Mouse (Mus musculus): Measurements from ENCODE around the gene Fars2.

The Fars2 gene

DNA sequence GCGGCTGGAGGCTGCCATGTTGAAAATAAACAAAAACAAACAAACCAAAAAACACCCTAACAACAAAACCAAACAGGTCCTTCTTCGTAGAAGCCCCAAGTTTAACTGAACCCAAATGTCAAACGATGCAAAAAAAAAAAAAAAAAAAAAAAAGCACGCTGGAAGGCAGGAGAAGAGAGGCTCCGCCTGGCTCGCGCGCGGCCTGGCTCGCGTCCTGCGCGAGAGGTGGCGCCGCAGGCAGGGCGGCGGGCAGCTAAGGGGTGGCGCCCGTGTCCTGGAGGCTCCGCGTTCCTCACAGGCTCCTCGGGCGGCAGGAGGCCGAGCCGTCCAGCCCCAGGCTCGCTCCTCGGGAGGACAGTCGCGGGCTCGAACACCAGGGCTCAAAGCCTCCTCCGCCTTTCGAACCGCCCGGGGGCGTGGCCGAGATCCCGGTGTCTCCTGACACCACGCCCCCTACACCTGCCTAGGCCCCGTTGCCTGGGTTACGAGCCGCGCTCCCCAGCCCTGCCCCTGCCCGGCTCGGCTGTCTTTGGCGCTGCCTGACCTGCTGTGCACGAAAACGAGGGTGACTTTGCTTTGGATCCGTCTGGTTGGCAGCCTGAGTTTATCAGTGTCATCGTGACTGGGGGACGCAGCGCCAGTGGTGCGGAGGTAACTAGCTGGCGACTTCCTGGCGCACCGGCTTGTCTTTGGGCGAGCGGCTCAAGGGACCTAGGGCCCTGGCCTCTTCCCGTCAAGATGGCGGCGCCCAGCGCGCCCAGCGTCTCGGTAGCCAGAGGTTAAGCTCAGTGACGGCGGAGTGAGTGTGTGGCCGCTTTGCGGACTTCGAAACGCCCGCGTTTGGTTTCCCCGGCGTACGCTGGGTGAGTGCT lies at the start of gene Fars2, which contains the start of gene Lyrm4:
Fars2 (plus strand) TSS at position 270 of the 872 bp plus-strand sequence.
Lyrm4 (minus strand) TSS at position 384 of the 872 bp plus-strand sequence.
- peak; percentile 97 for DNase-seq (ENCODE audit: low spot score)

DNA sequence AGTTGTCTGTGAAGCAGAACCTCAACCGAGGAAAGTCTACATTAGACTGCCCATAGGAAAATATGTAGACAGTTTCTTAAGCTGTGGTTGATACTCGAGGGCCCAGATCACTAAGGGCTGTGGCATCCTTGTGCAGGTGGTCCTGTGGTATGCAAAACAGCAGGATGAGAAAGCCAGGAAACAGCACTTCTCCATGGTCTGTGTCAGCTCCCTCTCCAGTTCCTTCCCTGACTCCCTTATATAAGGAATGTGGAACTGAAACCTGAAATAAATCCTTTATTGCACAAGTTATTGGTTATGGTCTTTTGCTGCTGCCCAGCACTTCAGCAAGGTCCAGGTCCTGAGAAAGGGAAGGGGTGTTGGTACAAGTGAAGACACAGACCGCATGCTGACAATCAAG lies 42.7 kb upstream of the Fars2 start:
- no peak for DNase-seq (ENCODE audit: low spot score)

DNA sequence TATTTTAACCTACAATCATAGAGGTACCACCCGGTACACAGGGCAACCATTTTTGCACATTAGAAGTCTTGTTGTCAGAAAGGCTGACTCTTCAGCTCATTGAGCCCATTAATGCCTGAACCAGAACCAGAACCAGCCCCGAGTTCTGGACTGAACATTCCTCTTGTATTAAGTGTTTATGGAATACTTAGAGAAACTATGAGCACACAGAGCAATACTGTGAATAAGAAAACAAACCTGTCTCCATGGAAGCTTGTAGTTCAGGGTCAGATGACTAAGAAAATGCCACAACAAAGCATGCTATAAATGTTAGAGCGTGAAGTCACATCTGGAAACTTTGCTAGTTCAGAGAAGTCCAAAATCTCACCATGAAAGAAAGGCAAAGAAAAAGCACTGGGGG lies 35.6 kb upstream of the Fars2 start:
- no peak for DNase-seq (ENCODE audit: low spot score)

DNA sequence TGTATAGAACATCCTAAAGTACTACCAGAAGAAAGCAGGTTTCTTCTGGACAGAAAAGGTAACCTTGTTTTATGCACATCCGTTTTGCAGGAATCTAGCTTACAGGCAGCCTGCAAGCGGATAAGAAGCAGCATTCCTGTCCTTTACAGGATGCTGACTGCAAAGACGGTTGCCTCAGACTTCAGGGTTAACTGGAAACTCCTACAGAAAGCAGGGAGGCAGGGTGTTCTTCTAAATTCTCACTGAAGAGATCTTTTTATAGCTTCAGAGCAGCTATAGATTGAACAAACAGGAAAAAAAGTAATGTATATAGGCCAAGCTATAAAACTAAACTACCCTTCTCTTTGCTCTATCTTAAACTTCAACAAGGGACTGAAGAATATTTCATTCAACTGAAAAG lies 32.5 kb upstream of the Fars2 start:
- DNase-seq (ENCODE audit: low spot score) = no peak

DNA sequence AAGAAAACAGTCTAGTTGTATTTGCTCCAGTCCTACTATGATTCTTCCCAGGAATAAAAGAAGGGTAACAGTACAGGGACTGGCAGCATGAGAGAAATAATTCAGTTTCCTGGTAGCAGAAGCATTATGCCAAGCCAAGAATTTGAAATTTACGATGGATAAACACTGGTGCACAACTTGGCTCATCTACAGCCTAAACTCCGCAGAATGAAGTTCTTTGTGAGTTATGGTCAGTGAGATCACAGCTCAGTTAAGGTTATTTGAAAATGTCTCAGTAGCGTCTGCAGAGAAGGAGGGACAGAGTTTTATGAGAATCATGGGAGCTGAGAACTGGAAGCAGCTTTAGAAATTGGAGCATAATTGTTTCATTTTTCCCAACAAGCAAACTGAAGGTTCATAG lies 31.2 kb upstream of the Fars2 start:
- no peak for DNase-seq (ENCODE audit: low spot score)

DNA sequence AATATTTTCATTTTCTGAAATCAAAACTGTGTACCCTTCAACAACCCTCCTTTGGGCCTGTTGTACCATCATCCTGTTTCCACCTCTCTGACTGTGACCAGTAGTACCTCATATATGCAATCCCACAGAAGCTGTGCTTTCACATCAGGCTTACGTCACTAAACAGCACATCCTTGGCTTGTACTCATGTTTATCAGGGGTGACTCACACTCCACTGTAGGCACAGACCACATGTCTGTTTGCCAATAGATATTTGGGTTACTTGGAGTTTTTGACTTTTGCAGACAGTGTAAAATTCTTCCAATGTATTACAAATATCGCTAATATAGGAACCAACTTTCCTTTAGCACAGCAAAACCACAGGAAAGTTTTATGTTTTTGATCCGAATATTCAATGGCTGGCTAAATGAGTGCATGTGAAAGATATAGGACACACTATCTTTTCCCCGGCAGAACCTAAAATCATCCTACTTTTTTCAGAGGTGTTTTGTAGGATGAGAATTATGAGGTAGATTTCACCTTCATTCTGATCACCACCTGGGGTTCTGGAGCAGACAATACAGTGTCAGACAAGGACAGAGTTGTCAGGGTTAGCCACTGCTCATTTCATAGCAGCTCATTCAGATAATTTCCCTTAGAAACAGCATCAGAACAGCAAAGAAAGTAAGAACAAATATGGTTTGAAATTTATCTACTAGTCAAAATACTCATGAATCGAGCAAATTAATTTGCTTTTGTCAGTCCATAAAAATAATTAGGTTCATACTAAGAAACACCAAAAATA lies 30.4 kb upstream of the Fars2 start:
- DNase-seq (ENCODE audit: low spot score) = no peak

DNA sequence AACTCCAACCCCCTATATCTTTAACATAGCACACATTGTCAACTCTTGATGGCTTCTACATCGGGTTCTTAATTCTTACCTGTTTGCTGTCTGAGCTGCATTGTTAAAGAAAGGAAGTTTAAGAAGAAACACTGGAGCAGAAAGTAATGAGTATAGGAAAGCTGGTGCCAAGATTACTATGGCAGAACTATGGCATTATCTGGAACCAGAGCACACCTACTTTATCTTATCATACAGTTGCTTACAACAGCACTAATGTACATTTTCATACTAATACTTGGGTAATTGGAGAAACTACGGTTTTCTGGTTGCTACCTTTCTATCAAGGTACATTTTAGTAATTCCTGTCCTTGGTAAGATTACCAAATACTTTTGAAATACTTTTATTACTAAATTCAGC lies 29.8 kb upstream of the Fars2 start:
- DNase-seq (ENCODE audit: low spot score) = no peak

DNA sequence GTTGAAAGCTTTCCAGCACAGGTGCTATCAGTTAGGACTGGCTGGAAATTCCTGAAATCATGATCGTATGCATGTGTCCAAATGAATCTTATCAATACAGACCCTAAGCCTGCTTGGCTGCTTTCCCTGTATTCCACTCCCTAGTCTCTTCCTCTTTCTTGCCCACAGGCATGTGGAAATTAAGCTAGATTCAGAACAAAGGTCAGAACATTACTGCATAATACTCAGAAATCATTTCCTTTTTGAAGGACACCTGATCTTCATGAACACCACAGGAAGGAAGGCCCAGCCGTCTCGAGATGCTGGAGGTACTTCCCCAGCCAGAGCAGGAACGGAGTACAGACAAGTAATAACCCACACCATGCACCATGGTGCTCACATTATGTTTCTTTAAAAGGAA lies 29.0 kb upstream of the Fars2 start:
- no peak for DNase-seq (ENCODE audit: low spot score)

DNA sequence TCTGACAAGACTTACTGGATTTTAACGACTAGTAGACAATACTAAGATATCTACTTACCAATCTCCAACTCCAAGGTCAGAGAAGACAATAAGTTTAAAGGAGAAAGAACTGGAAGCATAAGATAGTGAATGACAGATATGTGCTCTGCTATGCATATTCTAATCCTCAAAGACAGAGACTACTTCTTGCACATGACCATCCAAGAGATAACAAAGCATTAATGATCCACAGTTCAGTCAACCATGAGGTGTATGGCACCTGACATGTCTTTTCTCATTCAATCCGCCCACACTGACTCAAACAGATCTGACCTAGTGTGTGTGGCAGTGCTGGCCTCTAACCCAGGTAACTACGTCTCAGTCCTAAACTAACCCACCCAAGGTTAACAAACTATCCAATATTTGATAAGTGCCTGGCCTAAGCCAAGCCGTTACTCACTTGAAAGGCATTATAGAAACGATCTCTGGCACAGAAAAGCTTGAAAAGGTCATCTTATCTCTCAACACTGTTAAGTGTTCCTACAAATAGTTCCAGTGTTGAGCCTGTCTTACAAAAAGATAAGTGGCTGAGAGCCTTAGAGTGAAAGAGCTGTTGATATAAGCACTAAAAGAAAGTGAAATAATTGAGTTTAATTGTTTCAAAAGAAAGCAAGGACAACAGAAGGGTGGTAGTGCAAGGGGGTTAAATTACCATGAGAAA lies 20.4 kb upstream of the Fars2 start:
- no peak for DNase-seq (ENCODE audit: low spot score)

DNA sequence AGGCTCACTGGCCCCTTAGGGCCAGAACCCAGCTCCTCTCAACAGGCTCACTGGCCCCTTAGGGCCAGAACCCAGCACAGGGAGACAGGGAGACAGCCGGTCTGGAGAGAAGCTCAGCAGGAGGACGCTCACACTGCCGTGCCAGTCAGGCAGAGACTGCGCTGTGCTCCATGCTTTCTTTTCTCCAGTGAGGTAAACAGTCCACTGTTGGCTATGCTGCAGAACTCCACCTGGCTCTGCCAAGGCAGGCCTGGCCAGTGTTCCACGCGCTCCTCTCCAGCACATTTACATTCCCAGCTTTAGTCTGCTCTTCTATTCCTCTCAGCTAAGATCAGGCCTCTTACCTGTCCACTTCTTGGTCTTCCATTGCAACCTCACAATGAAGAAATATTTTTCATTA lies 11.6 kb upstream of the Fars2 start:
- no peak for DNase-seq (ENCODE audit: low spot score)

DNA sequence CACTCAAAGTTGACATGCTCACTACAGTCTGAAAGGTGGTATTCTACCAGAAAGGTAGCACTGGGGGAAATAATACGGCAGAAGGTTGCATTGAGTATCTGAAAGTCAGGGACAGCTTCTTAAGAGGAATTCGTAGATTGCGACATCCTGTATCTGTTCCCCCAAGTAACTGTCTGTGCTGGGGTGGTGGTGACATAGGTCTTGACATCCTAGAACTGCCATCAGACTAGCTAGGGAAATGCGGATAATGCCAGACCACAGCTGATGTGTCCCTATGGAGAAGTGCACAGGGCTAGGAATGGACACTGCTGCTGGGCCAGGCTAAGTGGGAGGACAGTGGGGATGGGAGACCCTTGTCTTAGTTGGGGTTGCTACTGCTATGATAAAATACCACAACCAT lies 8.7 kb upstream of the Fars2 start:
- no peak for DNase-seq (ENCODE audit: low spot score)

DNA sequence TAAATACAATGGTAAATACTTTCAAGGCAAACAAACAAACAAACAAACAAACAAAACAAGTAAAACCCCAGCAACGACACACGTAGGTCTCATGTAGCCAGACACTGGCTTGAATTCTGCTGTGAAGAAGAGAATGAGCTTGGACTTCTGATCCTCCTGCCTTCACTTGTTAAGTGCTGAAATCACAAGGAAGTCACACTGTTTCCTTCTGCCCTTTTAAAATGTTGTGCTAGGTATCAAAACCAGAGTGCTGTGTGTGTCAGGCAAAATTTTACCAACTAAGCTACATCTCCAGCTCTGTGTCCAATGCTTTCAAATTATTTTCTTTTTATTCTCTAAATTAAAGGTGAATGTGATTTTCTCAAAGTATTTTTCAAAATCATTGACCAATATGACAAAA lies 5.9 kb upstream of the Fars2 start:
- no peak for DNase-seq (ENCODE audit: low spot score)

DNA sequence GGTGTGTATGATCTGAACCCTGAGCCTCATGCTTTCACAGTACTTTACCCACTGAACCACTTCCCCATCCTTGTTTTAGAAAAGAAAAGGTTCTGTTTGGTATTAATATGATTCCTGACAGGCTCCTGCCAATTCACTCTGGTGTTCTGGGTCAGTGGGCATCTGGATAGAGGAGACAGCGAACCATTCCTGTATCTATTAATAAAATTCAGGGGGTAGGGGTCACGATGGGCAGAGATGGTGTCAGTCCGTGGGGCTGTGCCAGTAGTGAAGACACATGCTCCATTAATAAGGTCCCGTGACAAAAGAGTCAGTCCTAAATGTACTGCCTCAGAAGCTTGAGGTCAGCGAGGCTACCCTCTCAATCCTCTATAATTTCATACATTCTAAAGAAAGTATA lies 4.0 kb upstream of the Fars2 start:
- DNase-seq (ENCODE audit: low spot score) = no peak

DNA sequence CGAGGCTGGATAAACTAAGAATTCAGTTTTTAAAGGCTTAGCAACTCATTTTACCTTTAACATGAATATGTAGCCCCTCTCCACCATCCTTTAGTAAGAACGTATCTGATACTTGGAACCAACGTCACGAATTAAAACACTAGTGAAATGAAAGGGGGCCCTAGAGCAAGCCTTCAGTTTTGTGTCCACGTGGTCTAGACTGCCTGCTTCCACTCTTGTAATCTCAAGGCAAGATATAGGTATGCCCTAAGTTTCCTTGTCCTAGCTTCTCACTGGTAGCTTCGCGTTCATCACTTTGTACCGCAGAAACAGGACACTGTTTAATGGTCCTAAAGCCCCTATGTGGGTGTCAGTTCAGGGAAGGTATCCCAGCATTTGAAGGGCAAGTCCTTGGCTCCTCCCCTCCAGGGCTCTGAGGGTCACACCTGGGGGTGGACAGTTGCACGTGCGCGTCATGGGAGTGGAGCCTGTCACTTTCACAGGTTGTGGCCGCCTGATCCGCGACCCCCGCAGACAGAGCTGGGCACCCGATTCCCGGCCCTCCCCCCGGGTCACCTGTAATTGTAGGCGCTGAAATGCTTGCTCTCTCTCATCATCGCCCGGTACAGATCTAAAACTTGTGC lies 581 bp upstream of the Fars2 start:
- DNase-seq (ENCODE audit: low spot score) = peak; percentile 43

DNA sequence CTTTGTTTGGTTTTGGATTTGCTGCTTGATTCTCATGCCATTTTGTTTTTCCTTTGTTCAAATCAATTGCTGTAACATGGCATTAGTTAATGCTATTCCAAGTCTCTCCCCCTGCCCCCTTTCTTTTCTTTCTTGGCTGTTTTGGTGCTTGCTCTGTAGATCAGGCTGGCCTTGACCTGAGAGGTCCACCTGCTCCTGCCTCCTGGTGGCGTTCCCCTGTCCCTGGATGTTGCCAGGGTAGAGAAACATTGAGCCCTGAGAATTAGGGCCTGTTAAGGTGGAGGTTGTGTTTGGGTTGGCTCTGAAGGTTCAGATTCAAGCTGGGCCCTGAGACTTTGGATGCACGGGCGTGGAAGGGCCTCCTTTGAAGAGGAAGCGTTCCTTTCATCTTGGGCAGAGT lies 2.5 kb downstream of the Fars2 start:
- DNase-seq (ENCODE audit: low spot score) = no peak

DNA sequence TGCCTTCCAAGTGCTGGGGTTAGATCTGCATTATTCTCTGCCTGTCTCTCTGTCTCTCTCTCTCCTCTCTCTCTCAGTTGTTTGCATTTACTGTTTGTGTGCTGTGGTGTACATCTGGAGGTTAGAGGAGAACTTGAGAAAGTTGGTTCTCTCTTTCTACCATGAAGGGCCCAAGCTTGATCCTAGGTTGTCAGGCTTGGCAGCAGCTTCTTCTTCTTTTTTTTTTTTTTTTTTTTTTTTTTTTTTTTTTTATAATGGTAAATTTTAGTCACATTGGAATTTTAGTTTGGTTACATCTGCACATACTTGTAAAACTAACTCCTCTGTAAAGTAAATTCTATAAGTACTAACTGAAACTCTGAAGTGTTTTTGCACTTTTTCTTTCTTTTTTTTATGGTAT lies 3.4 kb downstream of the Fars2 start:
- no peak for DNase-seq (ENCODE audit: low spot score)

DNA sequence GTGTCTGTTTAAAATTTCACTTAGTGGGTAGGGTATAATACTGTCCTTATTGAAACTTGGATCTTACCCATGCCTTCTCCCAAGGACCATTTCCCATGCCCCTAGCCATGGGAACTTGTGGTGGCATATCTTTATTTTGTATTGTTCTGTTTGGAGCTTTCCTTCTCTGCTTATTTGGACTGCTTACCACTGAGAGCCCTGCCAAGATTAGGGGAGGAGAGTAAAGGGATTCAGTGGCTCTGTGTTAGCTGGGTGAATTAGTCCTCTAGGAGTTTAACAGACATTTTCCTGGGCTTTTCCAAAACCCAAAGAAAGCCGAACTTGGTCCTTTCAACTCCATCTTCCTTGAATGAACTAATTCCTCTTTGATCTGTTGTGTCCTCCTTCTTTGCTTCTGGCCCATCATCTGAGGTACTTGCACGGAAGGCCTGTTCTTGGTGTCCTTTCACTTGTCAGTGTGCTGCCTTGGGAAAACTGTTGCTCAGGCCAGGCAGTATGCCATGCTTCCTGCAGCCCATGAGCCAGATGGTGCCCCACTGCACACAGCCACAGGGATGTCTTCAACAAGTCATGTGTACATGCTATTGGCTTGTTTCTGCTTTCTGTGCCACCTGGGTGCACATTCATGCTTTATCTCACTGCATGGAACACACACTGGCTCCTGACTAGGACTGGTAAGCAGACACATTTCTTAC lies 12.3 kb downstream of the Fars2 start:
- no peak for DNase-seq (ENCODE audit: low spot score)

DNA sequence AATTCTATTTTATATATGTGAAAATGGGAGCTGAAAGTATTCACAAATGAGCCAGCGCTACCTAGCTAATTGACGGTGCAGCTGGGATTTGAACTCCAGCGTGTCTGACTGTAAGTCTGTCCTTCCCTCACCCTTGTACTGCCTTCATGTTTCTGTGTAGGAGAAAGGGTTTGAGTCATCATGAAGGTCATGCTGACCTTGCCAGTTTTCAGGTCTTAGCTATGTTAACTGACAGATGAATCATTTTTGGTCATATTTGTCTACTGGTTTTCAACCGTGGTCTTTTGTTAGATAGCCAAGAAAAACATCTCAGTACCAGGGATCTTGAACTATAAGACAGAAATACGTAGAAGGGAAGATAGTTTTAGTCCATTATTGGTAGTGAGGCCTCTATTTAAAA lies 14.2 kb downstream of the Fars2 start:
- DNase-seq (ENCODE audit: low spot score) = no peak

DNA sequence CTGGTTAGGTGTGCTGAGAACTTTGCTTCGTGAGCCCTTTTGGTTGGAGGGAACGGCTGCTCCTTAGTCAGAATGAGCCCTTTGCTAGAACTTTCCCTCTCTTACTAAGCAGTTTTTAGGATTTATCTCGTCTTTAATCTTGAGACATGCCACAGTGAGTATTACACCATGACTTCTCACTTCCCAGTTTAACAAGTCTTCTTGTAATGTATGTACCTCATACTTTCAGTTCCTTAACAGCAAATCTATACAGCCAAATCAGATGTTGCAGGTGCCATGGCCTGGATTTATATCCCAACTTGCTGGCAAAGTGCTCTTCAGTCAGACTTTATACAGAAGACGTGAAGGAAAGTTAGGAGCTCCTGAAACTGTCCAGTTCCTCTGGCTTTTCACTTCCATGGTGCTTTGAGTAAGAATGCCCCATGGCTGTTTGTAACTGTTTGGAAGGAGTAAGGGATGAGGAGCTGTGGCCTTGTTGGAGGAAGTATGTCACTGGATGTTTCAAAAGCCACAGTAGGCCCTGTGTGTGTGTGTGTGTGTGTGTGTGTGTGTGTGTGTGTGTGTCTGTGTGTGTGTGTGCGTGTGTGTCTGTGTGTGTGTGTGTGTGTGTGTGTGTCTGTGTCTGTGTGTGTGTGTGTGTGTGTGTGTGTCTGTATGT lies 14.9 kb downstream of the Fars2 start:
- no peak for DNase-seq (ENCODE audit: low spot score)

DNA sequence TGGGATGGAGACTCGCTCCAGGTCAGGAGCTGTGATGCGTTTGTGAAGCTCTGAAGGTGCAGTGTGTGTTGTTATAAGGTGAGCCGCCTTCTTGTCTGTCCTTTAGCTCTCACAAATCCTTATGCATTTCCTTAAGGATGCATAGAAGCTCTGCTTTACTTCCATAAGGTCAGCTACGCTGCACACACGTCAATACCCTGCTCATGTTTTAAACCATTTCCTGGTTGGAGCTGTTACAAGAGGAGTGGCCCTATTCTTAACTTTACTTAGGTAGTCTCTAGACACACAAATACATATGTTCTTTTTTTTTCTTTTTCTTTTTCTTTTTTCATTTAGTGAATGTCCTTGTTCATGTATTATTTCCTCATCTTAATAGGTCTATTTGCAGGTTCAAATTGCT lies 22.5 kb downstream of the Fars2 start:
- no peak for DNase-seq (ENCODE audit: low spot score)

Data from spleen, adult 12 weeks (tissue).